Mouse (Mus musculus) neural tube, embryonic 12.5 days (tissue): Measurements from ENCODE around the gene Cdk2. TPM values are rescaled to one million over a fixed set of nuclear protein-coding genes. Genes with fewer than 3 reads are reported as not detected.
"Not testable (repeated sequence)": the region's sequence is repeated elsewhere in the genome, so short reads cannot be mapped to it uniquely, and the experiment has no call there.

Experiments used
- ATAC-seq: fragments of 200-750 bp; cut with Nextera tagmentation; 2 replicates; pipeline ENCODE4 v1.8.0; 2017; ENCODE audit warnings: low read depth, mild to moderate bottlenecking, moderate TSS enrichment, moderate library complexity; ENCODE audit not compliant: low FRiP score
- H3K27ac ChIP-seq: fragments of 300-500 bp; sonication (generic); 2 replicates; pipeline ENCODE4 v1.5.1; 2016
- H3K27me3 ChIP-seq: fragments of 300-500 bp; sonication (generic); replicated peaks from 2 replicates; pipeline ENCODE4 v1.6.1; 2016; ENCODE audit warnings: mild to moderate bottlenecking
- H3K36me3 ChIP-seq: fragments of 300-500 bp; sonication (generic); 2 replicates; pipeline ENCODE4 v1.6.1; 2016; ENCODE audit warnings: mild to moderate bottlenecking
- H3K4me1 ChIP-seq: fragments of 300-500 bp; sonication (generic); 2 replicates; pipeline ENCODE4 v1.6.1; 2016
- H3K4me2 ChIP-seq: fragments of 300-500 bp; sonication (generic); replicated peaks from 2 replicates; pipeline ENCODE4 v1.6.1; 2016; ENCODE audit warnings: mild to moderate bottlenecking
- H3K4me3 ChIP-seq: fragments of 300-500 bp; sonication (generic); 2 replicates; pipeline ENCODE4 v1.5.1; 2016
- H3K9ac ChIP-seq: fragments of 300-500 bp; sonication (generic); 2 replicates; pipeline ENCODE4 v1.6.1; 2016; ENCODE audit warnings: mild to moderate bottlenecking
- H3K9me3 ChIP-seq: fragments of 300-500 bp; sonication (generic); 2 replicates; pipeline ENCODE4 v1.6.1; 2016; ENCODE audit warnings: mild to moderate bottlenecking
- WGBS: fragments of 180-500 bp; shearing (Covaris S2); methylation state at CpG from one replicate; pipeline ENCODE4 v1.1.7; 2016; 5-methylcytosine and 5-hydroxymethylcytosine counted together
- polyA plus RNA-seq: library from polyadenylated mRNA; unstranded; fragments of >200 nt; fragmentation: Nextera tagmentation; extraction: Ambion mirVana; gene quantifications from 2 replicates; pipeline ENCODE4 v1.2.1, GENCODE M21; 2016

The Cdk2 gene
- polyA plus RNA-seq, 1 experiment from 2014 or later, result 64.0 TPM

DNA sequence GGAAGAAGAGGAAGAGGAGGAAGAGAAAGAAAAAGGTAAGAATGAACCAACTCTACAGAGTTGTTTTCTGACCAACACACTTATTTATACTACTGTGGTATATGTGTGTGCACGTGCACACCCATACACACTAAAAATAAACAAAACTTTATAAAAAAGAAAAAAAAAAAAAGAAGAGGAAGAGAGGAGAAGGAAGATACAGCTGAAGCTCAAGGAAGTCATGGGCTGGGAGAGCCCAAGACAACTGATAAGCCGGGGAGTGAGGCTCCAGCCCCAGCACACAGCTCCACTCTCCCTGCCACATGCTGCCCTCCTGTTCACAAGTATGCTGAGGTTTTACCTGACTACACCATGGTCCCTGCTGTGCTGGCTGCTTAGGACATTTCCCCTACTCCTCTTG lies 35.5 kb upstream of the Cdk2 start:
- no peak for ATAC-seq
- H3K4me1 ChIP-seq, result peaks cover 13% of the 10 kb centered on the region
- WGBS, result 84% methylated on average over 2 of the region's 2 CpGs

DNA sequence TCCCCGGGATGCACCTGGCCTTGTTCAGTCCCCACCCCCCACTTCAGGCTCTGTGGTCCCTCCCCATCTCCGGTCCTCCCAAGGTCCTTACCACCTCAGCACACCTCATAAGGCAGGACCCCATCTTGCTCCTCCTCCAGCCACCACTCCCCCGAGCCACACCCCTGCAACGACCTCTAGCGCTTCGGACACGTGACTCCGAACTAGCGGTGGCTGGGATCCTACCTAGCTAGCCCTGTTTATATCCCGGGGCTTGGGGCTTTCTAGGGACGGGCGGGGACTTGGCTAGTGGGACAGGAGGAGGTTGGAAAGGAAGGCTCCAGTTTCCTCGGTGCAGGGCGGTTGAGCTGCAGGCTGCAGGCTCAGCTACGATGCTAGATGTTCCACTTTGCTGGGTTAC lies 32.6 kb upstream of the Cdk2 start:
- Histone ChIP-seq H3K27me3 (peaks cover 10% of the 10 kb centered on the region), H3K36me3 (no peaks in the 10 kb centered on the region), H3K27ac (no peak overlapping the region), H3K4me2 (peak overlapping the region; percentile 50), H3K9me3 (no peaks in the 10 kb centered on the region), H3K4me3 (no peak overlapping the region), H3K4me1 (peaks cover 6% of the 10 kb centered on the region; the same call in 1 of the 2 replicates), H3K9ac (peak overlapping the region; percentile 33; the same call in 1 of the 2 replicates)
- 2% methylated on average over 15 of the region's 15 CpGs for WGBS
- ATAC-seq, result 0 out of 2 replicates have a peak, but pooled peaks have one; percentile 33

More for the DNA sequence above, 35.5 kb upstream of the Cdk2 start:
- H3K4me3 ChIP-seq, result no peak overlapping the region
- no peaks in the 10 kb centered on the region for H3K9me3 ChIP-seq
- peaks cover 34% of the 10 kb centered on the region for H3K27me3 ChIP-seq
- no peak overlapping the region for H3K27ac ChIP-seq
- no peak overlapping the region for H3K9ac ChIP-seq
- H3K4me2 ChIP-seq, result no peak overlapping the region
- no peaks in the 10 kb centered on the region for H3K36me3 ChIP-seq

DNA sequence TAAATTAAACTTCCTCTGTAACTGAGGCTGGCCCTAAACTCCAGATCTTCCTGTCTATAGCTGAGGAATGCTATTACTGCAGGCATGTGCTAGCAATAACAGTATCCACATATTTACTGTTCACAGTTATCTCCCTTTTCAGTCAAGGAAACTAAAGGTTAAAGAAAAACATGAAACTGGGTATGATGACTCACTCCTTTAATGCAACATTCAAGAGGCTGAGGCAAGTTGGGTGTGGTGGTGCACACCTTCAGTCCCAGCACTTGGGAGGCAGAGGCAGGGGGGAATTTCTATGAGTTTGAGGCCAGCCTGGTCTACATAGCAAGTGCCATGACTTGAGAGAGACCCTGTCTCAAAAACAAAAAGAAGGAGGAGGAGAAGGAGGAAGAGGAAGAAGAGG lies 27.2 kb upstream of the Cdk2 start:
- H3K9ac ChIP-seq, result no peak overlapping the region
- H3K9me3 ChIP-seq, result no peaks in the 10 kb centered on the region
- no peak overlapping the region for H3K4me2 ChIP-seq
- H3K4me1 ChIP-seq, result no peaks in the 10 kb centered on the region
- no peak overlapping the region for H3K27ac ChIP-seq
- H3K4me3 ChIP-seq, result no peak overlapping the region
- no peaks in the 10 kb centered on the region for H3K36me3 ChIP-seq
- ATAC-seq, result no peak
- no peaks in the 10 kb centered on the region for H3K27me3 ChIP-seq

DNA sequence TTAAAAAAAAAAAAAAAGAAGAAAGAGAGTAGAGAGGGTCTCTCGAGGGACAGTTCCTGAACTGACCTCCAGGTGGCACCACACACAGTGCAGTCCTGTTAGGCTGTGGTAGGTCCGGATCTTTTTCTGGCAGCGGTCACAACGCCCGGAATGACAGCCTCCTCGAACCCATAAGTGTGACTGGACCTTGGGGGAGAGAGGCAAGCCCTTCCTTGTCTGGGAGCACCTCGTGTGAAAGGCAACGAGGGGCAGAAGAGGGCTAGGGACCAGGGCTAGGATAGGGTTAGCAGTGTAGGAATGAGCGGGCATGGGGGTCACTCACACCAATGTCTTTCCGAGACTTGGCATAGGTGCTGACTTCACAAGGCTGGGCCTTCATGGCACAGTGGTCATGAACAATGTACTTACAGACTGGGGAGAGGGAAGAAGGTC lies 26.2 kb upstream of the Cdk2 start:
- no peak overlapping the region for H3K9ac ChIP-seq
- H3K4me3 ChIP-seq, result no peak overlapping the region
- no peaks in the 10 kb centered on the region for H3K36me3 ChIP-seq
- 21% methylated on average over 10 of the region's 10 CpGs for WGBS
- no peaks in the 10 kb centered on the region for H3K27me3 ChIP-seq
- H3K4me2 ChIP-seq, result no peak overlapping the region
- no peaks in the 10 kb centered on the region for H3K9me3 ChIP-seq
- no peaks in the 10 kb centered on the region for H3K4me1 ChIP-seq
- ATAC-seq, result peak; percentile 71
- no peak overlapping the region for H3K27ac ChIP-seq

DNA sequence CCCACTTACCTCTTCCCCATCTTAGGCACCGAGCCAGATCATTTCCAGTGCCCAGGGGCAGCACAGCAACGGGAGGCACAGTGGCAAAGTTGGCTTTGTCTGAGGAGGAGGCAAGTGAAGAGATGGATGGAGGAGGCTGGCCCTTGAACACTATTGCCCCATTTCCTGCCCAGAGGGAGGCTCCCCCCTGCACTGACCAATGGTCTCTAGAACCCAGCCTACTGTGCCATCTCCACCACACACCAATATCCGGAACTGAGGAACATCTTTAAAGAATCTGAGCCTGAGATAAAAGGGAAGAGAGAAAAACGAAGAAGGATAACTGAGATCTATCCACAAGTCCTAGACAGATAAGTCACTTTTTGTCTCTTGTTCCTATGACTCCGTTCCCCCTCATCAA lies 23.2 kb upstream of the Cdk2 start:
- no peak for ATAC-seq
- 88% methylated on average over 5 of the region's 5 CpGs for WGBS
- Histone ChIP-seq H3K27ac (no peak overlapping the region), H3K27me3 (no peaks in the 10 kb centered on the region), H3K9ac (no peak overlapping the region), H3K4me1 (no peaks in the 10 kb centered on the region), H3K36me3 (no peaks in the 10 kb centered on the region), H3K4me2 (no peak overlapping the region), H3K9me3 (no peaks in the 10 kb centered on the region), H3K4me3 (no peak overlapping the region)

DNA sequence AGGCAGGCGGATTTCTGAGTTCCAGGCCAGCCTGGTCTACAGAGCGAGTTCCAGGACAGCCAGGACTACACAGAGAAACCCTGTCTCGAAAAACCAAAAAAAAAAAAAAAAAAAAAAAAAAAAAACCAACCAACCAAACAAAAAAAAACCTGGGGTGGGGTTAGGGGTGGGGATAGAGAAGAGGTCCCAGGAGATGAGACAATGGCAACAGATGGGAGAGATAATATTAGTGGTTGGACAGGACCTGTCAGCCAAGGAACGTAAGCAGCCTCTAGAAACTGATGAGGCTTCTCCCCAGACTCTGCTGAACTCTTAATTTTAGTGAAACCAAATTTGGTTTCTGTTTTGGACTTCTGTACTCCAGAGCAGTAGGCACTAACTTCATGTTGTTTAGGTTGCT lies 20.6 kb upstream of the Cdk2 start:
- not testable (repeated sequence) for H3K36me3 ChIP-seq, H3K9me3 ChIP-seq, H3K4me1 ChIP-seq, H3K4me3 ChIP-seq, H3K27ac ChIP-seq, H3K27me3 ChIP-seq, H3K4me2 ChIP-seq, ATAC-seq, H3K9ac ChIP-seq
- WGBS, result 91% methylated on average over 4 of the region's 4 CpGs

DNA sequence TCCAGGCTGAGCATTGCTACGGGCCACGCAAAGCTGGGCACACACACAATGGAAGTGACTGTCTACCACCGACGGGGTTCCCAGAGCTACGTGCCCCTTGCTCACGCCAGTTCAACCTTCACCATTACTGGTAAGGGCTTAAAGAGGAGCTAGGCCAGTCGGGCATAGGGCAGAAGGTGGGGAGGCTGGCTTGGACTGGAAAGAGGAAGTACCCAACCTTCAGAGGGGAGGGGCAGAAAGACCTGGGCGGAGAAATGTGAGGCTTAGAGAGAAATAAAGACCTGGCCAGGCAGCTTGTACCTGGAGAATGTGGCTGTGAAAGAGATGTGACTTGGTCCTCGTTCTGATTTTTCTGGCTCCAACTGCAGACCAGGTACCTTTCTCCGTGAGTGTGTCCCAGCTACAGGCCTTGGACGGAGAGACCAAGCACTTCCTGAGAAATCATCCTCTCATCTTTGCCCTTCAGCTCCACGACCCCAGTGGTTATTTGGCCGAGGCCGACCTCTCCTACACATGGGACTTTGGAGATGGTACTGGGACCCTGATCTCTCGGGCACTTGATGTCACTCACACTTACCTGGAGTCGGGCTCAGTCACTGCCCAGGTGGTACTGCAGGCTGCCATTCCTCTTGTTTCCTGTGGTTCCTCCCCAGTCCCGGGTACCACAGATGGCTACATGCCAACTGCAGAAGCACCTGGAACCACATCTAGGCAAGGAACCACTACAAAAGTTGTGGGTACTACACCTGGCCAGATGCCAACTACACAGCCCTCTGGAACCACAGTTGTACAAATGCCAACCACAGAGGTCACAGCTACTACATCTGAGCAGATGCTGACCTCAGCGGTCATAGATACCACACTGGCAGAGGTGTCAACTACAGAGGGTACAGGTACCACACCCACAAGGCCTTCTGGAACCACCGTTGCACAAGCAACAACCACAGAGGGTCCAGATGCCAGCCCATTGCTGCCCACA lies 11.0 kb upstream of the Cdk2 start:
- 90% methylated on average over 19 of the region's 19 CpGs for WGBS
- no peaks in the 10 kb centered on the region for H3K4me1 ChIP-seq
- ATAC-seq, result no peak
- no peak overlapping the region for H3K4me3 ChIP-seq
- H3K9me3 ChIP-seq, result no peaks in the 10 kb centered on the region
- no peak overlapping the region for H3K9ac ChIP-seq
- no peak overlapping the region for H3K27ac ChIP-seq
- H3K27me3 ChIP-seq, result no peaks in the 10 kb centered on the region
- H3K4me2 ChIP-seq, result no peak overlapping the region
- no peaks in the 10 kb centered on the region for H3K36me3 ChIP-seq

DNA sequence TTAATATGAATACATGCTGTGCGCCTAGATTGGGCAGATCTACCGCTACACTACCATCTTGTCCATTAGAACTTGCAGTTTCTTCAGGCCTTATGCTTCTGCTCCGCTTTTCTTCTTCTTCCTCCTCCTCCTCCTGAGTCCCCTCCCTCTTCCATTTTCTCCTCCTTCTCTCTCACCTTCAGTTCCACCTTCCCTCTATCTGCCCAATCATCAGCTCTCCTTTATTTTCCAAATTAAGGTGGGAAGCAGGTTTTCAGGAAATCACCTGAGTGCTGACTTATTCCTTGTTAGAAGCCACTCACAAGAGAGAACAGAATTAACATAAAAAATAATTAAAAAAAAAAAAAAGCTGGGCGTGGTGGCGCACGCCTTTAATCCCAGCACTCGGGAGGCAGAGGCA lies 6.5 kb upstream of the Cdk2 start:
- H3K4me2 ChIP-seq, H3K27me3 ChIP-seq, H3K4me3 ChIP-seq, H3K36me3 ChIP-seq, ATAC-seq, H3K27ac ChIP-seq, H3K9ac ChIP-seq, H3K4me1 ChIP-seq, H3K9me3 ChIP-seq: not testable (repeated sequence)
- WGBS, result 96% methylated on average over 7 of the region's 7 CpGs

DNA sequence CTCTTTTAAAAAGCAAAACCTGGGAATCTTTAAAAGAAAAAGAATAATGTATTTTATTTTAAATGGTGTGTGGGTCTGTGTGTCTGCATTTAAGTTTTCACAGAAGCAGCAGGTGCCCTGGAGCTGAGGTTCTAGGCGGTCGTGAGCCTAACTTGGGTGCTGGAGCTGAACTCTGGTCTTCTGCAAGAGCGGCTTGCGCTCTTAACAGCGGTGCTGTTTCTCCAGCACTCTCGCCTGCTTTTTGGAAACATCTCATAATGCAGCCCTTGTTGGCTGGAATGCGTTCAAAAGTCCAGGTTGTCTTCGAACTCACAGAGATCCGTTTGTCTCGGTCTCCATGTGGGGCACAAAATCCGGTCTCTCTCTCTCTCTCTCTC lies 474 bp upstream of the Cdk2 start:
- WGBS, result 7% methylated on average over 11 of the region's 11 CpGs
- no peak overlapping the region for H3K27ac ChIP-seq

DNA sequence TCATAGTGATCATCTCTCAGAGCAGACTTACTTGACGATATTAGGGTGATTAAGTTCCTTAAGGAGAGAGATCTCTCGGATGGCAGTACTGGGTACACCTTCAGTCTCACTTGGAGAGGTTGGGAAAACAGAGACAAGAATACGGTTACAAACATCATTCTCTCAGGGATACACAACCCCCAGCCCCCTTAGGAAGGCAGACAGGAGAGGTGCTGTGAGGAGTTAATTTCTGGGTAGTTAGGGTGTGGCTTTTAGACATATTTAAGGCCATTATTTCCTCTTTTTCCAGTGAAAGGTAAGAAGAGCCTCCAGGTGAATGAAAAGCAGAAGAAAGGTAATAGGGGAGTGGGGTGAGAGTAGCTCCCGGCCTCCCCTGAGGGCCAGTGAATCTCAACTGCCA lies 936 bp downstream of the Cdk2 start, which contains the start of gene Pmel:
TSS of gene Pmel (plus strand) at position 301 of the 400 bp plus-strand sequence.
- 18% methylated on average over 4 of the region's 4 CpGs for WGBS

More for the DNA sequence above, 474 bp upstream of the Cdk2 start:
- H3K9ac ChIP-seq, result no peak overlapping the region
- no peaks in the 10 kb centered on the region for H3K27me3 ChIP-seq
- peak overlapping the region; percentile 84 for H3K4me2 ChIP-seq
- H3K4me1 ChIP-seq, result peaks cover 16% of the 10 kb centered on the region
- ATAC-seq, result peak; percentile 9; the same call in 1 of the 2 replicates
- peaks cover 8% of the 10 kb centered on the region for H3K36me3 ChIP-seq
- H3K9me3 ChIP-seq, result no peaks in the 10 kb centered on the region
- H3K4me3 ChIP-seq, result no peak overlapping the region

DNA sequence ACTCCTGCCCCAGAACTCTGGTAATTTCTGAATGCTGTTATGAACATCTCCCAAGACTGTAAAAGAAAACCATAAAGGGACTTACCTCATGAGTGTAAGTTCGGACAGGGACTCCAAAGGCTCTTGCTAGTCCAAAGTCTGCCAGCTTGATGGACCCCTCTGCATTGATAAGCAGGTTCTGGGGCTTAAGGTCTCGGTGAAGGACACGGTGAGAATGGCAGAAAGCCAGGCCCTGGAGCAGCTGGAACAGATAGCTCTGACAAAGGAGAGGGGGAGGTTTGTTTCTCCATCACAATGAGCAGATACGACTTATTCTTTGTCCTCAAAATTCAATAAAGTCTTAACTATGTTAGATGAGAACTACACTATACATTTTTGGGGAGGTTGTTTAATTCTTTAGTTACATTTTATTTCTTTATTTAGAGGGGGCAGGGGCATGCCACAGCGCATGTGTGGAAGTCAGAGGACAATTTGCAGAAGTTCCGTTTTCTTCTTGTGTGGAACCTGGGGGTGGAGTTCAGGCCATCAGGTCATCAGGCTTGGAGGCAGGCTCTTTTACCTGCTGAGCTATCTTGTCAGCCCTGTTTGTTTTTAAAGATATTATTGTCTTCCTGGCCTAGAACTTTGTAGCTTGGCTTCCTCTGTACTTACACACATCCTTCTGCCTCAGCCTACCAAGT lies 2.4 kb downstream of the Cdk2 start:
- Histone ChIP-seq H3K9ac (no peak overlapping the region), H3K4me1 (peaks cover 16% of the 10 kb centered on the region), H3K9me3 (no peaks in the 10 kb centered on the region), H3K27me3 (no peaks in the 10 kb centered on the region), H3K36me3 (peaks cover 21% of the 10 kb centered on the region), H3K4me3 (no peak overlapping the region), H3K4me2 (no peak overlapping the region), H3K27ac (no peak overlapping the region)
- 89% methylated on average over 6 of the region's 6 CpGs for WGBS
- no peak for ATAC-seq

More for the DNA sequence above, 936 bp downstream of the Cdk2 start, which contains the start of gene Pmel:
- Histone ChIP-seq H3K4me3 (peak within 1 kb of the TSS; percentile 75), H3K4me1 (peaks cover 16% of the 10 kb centered on the region), H3K27me3 (no peaks in the 10 kb centered on the region), H3K9ac (peak within 1 kb of the TSS; percentile 65), H3K9me3 (no peaks in the 10 kb centered on the region), H3K36me3 (peaks cover 18% of the 10 kb centered on the region), H3K4me2 (peak within 1 kb of the TSS; percentile 84), H3K27ac (peak within 1 kb of the TSS; percentile 66; the same call in 1 of the 2 replicates)
- no peak for ATAC-seq

DNA sequence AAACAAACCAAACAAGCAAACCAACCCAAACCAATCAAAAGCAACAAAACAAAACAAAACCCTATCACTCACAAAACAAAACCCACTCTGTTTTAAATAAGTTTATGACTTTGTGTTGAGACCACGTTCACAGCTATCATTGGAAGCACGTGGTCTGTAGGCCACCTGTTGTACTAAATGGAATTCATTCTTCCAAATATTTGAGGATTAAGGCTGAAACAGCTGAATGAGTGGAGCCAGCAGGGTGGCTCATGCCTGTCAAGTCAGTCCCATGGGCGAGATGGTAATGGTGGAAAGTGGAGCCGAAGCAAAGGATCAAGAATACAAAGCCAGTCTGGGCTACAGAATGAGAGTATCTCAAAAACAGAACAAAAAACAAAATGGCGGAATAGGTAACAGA lies 4.1 kb downstream of the Cdk2 start:
- Histone ChIP-seq H3K36me3 (peaks cover 21% of the 10 kb centered on the region), H3K4me2 (no peak overlapping the region), H3K27ac (no peak overlapping the region), H3K9me3 (no peaks in the 10 kb centered on the region), H3K4me1 (peaks cover 16% of the 10 kb centered on the region), H3K4me3 (no peak overlapping the region), H3K27me3 (no peaks in the 10 kb centered on the region), H3K9ac (no peak overlapping the region)
- 96% methylated on average over 5 of the region's 5 CpGs for WGBS
- no peak for ATAC-seq
